Mouse (Mus musculus): ENCODE measurements around the gene Gm21865. TPM values are rescaled to one million over a fixed set of nuclear protein-coding genes. Genes with fewer than 3 reads are reported as not detected.
"Not testable (repeated sequence)": the region's sequence is repeated elsewhere in the genome, so short reads cannot be mapped to it uniquely, and the experiment has no call there.

Gm21865 gene
- polyA plus RNA-seq (2012), result not detected in 2 replicates

DNA sequence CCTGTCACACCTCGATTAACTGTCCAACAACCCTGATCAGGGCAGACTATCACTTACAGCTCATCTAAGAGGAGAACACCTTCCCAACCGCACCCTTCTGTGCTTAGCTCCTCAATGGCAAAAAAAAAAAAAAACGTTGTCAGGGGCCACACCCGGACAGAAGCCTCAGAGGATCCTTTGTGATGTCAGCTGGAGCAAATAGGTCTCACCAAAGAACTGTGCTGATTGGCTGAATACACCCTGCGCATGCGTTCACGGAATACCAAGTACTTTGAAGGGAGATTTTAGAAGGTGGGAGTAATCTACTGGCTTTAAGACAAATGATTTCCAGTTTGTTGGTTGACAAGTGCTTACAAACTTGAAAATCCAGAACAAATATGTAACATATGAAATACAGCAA, at the start of gene Gm21865:
Gene Gm21865, minus strand, starts transcription at position 101 of the 400 bp plus-strand sequence.
- H3K36me3 ChIP-seq (ENCODE audit: control insufficient read depth); H3K27me3 ChIP-seq (ENCODE audit: control insufficient read depth); H3K9me3 ChIP-seq (ENCODE audit: control insufficient read depth, low read length); H3K4me1 ChIP-seq (ENCODE audit: control insufficient read depth); H3K4me3 ChIP-seq (replicated peaks): not testable (repeated sequence)

Other genes with a start within 250 kb of the Gm21865 start
- not detected in 2 replicates for gene Gm21882, start 64.6 kb upstream of the Gm21865 start, polyA plus RNA-seq (2012)

Measured in erythroblast, embryonic 14.5 days (primary cell).